Mouse (Mus musculus) liver, embryonic 14.5 days (tissue): ENCODE measurements around the gene Ttyh2.

ENCODE experiments used
- CTCF ChIP-seq: IDR thresholded peaks from 2 replicates; pipeline ENCODE4 v1.5.1; 2016; ENCODE audit warnings: antibody characterized with exemption, low read depth, control low read depth
- EP300 ChIP-seq: IDR thresholded peaks from 2 replicates; pipeline ENCODE4 v1.6.1; 2016; ENCODE audit warnings: antibody characterized with exemption, low read depth

DNA sequence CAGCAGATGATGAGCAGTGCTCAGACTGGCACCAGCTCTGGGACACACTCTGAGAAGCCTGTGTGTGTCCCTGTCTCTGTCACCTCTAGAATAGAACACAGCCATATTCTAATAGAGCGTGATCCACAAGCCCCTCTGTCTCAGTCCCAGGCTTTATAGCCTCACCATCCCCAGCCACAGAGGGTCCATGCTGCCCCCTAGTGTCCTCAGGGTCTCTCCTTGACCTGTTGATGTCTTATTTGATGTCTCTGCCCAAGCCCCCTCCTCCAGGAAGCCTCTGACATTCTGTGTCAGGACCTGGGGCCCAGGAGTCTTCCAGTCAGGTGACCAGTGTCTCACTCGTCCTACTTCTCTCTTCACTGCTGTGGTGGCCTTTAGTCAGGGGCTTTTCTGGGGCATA lies 31.1 kb upstream of the Ttyh2 start:
- TF ChIP-seq EP300 (no peak), CTCF (0 out of 2 replicates have a peak, but pooled peaks have one; percentile 6)
